Mouse (Mus musculus): ENCODE results near the gene Vamp1. TPM values are rescaled to one million over a fixed set of nuclear protein-coding genes. Genes with fewer than 3 reads are reported as not detected.
A peak's percentile ranks its signal among the peaks of the same experiment; 100 is the strongest.

Vamp1 gene
- polyA plus RNA-seq, 1 experiment from 2014 or later = 4.0 TPM

GRCm38 (mm10) chr6:125236782-125237181 lies 21.4 kb downstream of the Vamp1 start, which contains the start of gene Cd27:
Cd27 (minus strand) TSS chr6:125237010.
- Histone ChIP-seq H3K9ac (ENCODE audit: low read depth, low read length) (no peak within 1 kb of the TSS), H3K4me3 (replicated peaks; ENCODE audit: low read depth, low read length) (no peak within 1 kb of the TSS), H3K9me3 (replicated peaks; ENCODE audit: low read length) (no peaks in the 10 kb centered on the region), H3K4me1 (replicated peaks; ENCODE audit: insufficient read depth, low read length) (no peaks in the 10 kb centered on the region), H3K36me3 (ENCODE audit: insufficient read depth, low read length) (no peaks in the 10 kb centered on the region), H3K27me3 (ENCODE audit: insufficient read depth, low read length) (no peaks in the 10 kb centered on the region), H3K27ac (no peak within 1 kb of the TSS), H3K4me2 (ENCODE audit: low read length) (no peak within 1 kb of the TSS)
- WGBS = 41% methylated on average over 6 of the region's 6 CpGs
- ATAC-seq (replicated peaks; ENCODE audit: low FRiP score, low read depth) = no peak
- no peak for TF ChIP-seq CTCF (IDR thresholded peaks at IDR 0.05; ENCODE audit: low read depth)
- DNase-seq (ENCODE audit: low spot score) = no peak

GRCm38 (mm10) chr6:125237421-125237820 lies 22.1 kb downstream of the Vamp1 start:
- Histone ChIP-seq H3K9me3 (replicated peaks; ENCODE audit: low read length) (no peaks in the 10 kb centered on the region), H3K27me3 (ENCODE audit: insufficient read depth, low read length) (no peaks in the 10 kb centered on the region), H3K36me3 (ENCODE audit: insufficient read depth, low read length) (no peaks in the 10 kb centered on the region), H3K4me3 (replicated peaks; ENCODE audit: low read depth, low read length) (no peak overlapping the region), H3K9ac (ENCODE audit: low read depth, low read length) (no peak overlapping the region), H3K27ac (no peak overlapping the region), H3K4me1 (replicated peaks; ENCODE audit: insufficient read depth, low read length) (no peaks in the 10 kb centered on the region), H3K4me2 (ENCODE audit: low read length) (no peak overlapping the region)
- 86% methylated on average over 4 of the region's 4 CpGs for WGBS
- TF ChIP-seq CTCF (IDR thresholded peaks at IDR 0.05; ENCODE audit: low read depth) = no peak
- no peak for DNase-seq (ENCODE audit: low spot score)
- no peak for ATAC-seq (replicated peaks; ENCODE audit: low FRiP score, low read depth)

GRCm38 (mm10) chr6:125238396-125238795 lies 23.0 kb downstream of the Vamp1 start:
- no peak for ATAC-seq (replicated peaks; ENCODE audit: low FRiP score, low read depth)

GRCm38 (mm10) chr6:125239547-125239946 lies 24.2 kb downstream of the Vamp1 start:
- WGBS = 94% methylated on average over 5 of the region's 5 CpGs
- TF ChIP-seq CTCF (IDR thresholded peaks at IDR 0.05; ENCODE audit: low read depth) = no peak
- Histone ChIP-seq H3K27ac (no peak overlapping the region), H3K4me1 (replicated peaks; ENCODE audit: insufficient read depth, low read length) (no peaks in the 10 kb centered on the region), H3K4me3 (replicated peaks; ENCODE audit: low read depth, low read length) (no peak overlapping the region), H3K4me2 (ENCODE audit: low read length) (no peak overlapping the region), H3K9ac (ENCODE audit: low read depth, low read length) (no peak overlapping the region), H3K9me3 (replicated peaks; ENCODE audit: low read length) (no peaks in the 10 kb centered on the region), H3K36me3 (ENCODE audit: insufficient read depth, low read length) (no peaks in the 10 kb centered on the region), H3K27me3 (ENCODE audit: insufficient read depth, low read length) (no peaks in the 10 kb centered on the region)
- no peak for ATAC-seq (replicated peaks; ENCODE audit: low FRiP score, low read depth)
- DNase-seq (ENCODE audit: low spot score) = no peak

More at GRCm38 (mm10) chr6:125238396-125238795, 23.0 kb downstream of the Vamp1 start:
- H3K36me3 ChIP-seq (ENCODE audit: insufficient read depth, low read length) = no peaks in the 10 kb centered on the region
- H3K27me3 ChIP-seq (ENCODE audit: insufficient read depth, low read length) = no peaks in the 10 kb centered on the region
- DNase-seq (ENCODE audit: low spot score) = no peak
- H3K4me3 ChIP-seq (replicated peaks; ENCODE audit: low read depth, low read length) = no peak overlapping the region
- 42% methylated on average over 6 of the region's 6 CpGs for WGBS
- no peaks in the 10 kb centered on the region for H3K4me1 ChIP-seq (replicated peaks; ENCODE audit: insufficient read depth, low read length)
- TF ChIP-seq CTCF (IDR thresholded peaks at IDR 0.05; ENCODE audit: low read depth) = peak; percentile 9; the same call in 1 of the 2 replicates
- H3K27ac ChIP-seq = no peak overlapping the region
- H3K9me3 ChIP-seq (replicated peaks; ENCODE audit: low read length) = no peaks in the 10 kb centered on the region
- H3K4me2 ChIP-seq (ENCODE audit: low read length) = no peak overlapping the region
- H3K9ac ChIP-seq (ENCODE audit: low read depth, low read length) = no peak overlapping the region

- WGBS = 83% methylated on average over 5 of the region's 5 CpGs
These were observed 25.3 kb downstream of the Vamp1 start for GRCm38 (mm10) chr6:125240617-125241016.

GRCm38 (mm10) chr6:125241566-125241965 lies 26.2 kb downstream of the Vamp1 start:
- Histone ChIP-seq H3K4me3 (replicated peaks; ENCODE audit: low read depth, low read length) (no peak overlapping the region), H3K9ac (ENCODE audit: low read depth, low read length) (no peak overlapping the region), H3K36me3 (ENCODE audit: insufficient read depth, low read length) (no peaks in the 10 kb centered on the region), H3K27me3 (ENCODE audit: insufficient read depth, low read length) (no peaks in the 10 kb centered on the region), H3K27ac (no peak overlapping the region), H3K4me1 (replicated peaks; ENCODE audit: insufficient read depth, low read length) (no peaks in the 10 kb centered on the region), H3K4me2 (ENCODE audit: low read length) (no peak overlapping the region), H3K9me3 (replicated peaks; ENCODE audit: low read length) (no peaks in the 10 kb centered on the region)
- WGBS = 84% methylated on average over 8 of the region's 8 CpGs
- no peak for ATAC-seq (replicated peaks; ENCODE audit: low FRiP score, low read depth)
- no peak for TF ChIP-seq CTCF (IDR thresholded peaks at IDR 0.05; ENCODE audit: low read depth)
- no peak for DNase-seq (ENCODE audit: low spot score)

More at GRCm38 (mm10) chr6:125240617-125241016, 25.3 kb downstream of the Vamp1 start:
- no peak for DNase-seq (ENCODE audit: low spot score)
- no peak overlapping the region for H3K9ac ChIP-seq (ENCODE audit: low read depth, low read length)
- H3K36me3 ChIP-seq (ENCODE audit: insufficient read depth, low read length) = no peaks in the 10 kb centered on the region
- H3K9me3 ChIP-seq (replicated peaks; ENCODE audit: low read length) = no peaks in the 10 kb centered on the region
- no peak for TF ChIP-seq CTCF (IDR thresholded peaks at IDR 0.05; ENCODE audit: low read depth)
- no peak overlapping the region for H3K27ac ChIP-seq
- no peak overlapping the region for H3K4me3 ChIP-seq (replicated peaks; ENCODE audit: low read depth, low read length)
- no peaks in the 10 kb centered on the region for H3K27me3 ChIP-seq (ENCODE audit: insufficient read depth, low read length)
- no peaks in the 10 kb centered on the region for H3K4me1 ChIP-seq (replicated peaks; ENCODE audit: insufficient read depth, low read length)
- H3K4me2 ChIP-seq (ENCODE audit: low read length) = no peak overlapping the region
- no peak for ATAC-seq (replicated peaks; ENCODE audit: low FRiP score, low read depth)

- Histone ChIP-seq H3K4me2 (ENCODE audit: low read length) (no peak overlapping the region), H3K27me3 (ENCODE audit: insufficient read depth, low read length) (no peaks in the 10 kb centered on the region), H3K9me3 (replicated peaks; ENCODE audit: low read length) (no peaks in the 10 kb centered on the region), H3K9ac (ENCODE audit: low read depth, low read length) (no peak overlapping the region), H3K27ac (no peak overlapping the region), H3K4me3 (replicated peaks; ENCODE audit: low read depth, low read length) (no peak overlapping the region), H3K4me1 (replicated peaks; ENCODE audit: insufficient read depth, low read length) (no peaks in the 10 kb centered on the region), H3K36me3 (ENCODE audit: insufficient read depth, low read length) (no peaks in the 10 kb centered on the region)
- ATAC-seq (replicated peaks; ENCODE audit: low FRiP score, low read depth) = no peak
- TF ChIP-seq CTCF (IDR thresholded peaks at IDR 0.05; ENCODE audit: low read depth) = no peak
- DNase-seq (ENCODE audit: low spot score) = no peak
- 23% methylated on average over 1 of the region's 1 CpGs for WGBS
These were observed 29.2 kb downstream of the Vamp1 start for GRCm38 (mm10) chr6:125244551-125244950.
